8 mouse cellular contexts compared by ENCODE assay signal in the genomic region with DNA sequence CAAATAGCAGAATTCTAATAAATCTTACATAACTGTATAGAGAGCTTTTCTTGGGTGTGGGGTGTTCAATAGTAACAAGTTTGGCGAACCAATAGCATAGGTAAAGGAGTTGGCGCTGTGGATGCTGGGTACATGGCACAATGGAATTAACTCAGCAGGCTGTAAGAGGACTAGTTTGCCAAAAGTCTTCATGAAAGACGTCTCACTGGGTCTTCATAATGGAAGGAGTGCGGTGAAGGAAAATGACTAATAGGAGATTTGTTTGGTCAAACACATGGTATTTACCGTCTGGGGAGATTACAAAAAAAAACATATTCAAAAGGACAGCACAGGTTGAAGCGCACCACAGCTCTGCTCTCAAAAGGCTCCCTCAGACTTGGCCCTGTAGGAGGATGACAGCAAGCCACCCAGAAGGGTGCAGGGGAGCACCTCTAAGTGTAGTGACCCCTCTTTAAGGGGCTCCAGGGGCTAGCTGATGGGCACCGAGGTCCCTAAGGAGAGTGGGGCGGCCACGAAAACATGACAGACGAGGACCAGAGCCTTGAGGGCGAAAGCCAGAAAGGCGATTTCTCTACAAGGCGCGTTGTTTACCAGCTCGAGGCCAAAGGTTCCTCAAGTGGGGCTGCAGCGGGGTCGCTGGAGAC. TPM values are rescaled to one million over a fixed set of nuclear protein-coding genes. Genes with fewer than 3 reads are reported as not detected.
DNase-seq lines count a peak whose midpoint lies in the region; ATAC-seq and TF ChIP-seq lines count a peak whose summit lies in the region.

No protein-coding gene starts in this region.

- H3K27ac ChIP-seq in cerebellum, adult 2 months (ENCODE audit: insufficient read depth, low read length) = peak overlapping the region; percentile 90
- H3K27ac ChIP-seq in hindbrain, embryonic 14.5 days = peak overlapping the region; percentile 96
- H3K27ac ChIP-seq in midbrain, embryonic 13.5 days = peak overlapping the region; percentile 95

- H3K36me3 ChIP-seq in megakaryocyte, embryonic 14.5 days (replicated peaks; ENCODE audit: low read length) = peaks cover 3% of the 10 kb centered on the region
- H3K36me3 ChIP-seq in hindbrain, embryonic 14.5 days (replicated peaks; ENCODE audit: control insufficient read depth, insufficient read depth) = no peaks in the 10 kb centered on the region
- H3K36me3 ChIP-seq in midbrain, embryonic 13.5 days = no peaks in the 10 kb centered on the region

- no peaks in the 10 kb centered on the region; the same call in 1 of the 2 replicates for H3K27me3 ChIP-seq in cerebellum, adult 2 months (ENCODE audit: control insufficient read depth, insufficient read depth, low read length)
- no peaks in the 10 kb centered on the region for H3K27me3 ChIP-seq in megakaryocyte, embryonic 14.5 days (replicated peaks)
- no peaks in the 10 kb centered on the region for H3K27me3 ChIP-seq in hindbrain, embryonic 14.5 days (ENCODE audit: control insufficient read depth, insufficient read depth, low read length)
- no peaks in the 10 kb centered on the region for H3K27me3 ChIP-seq in midbrain, embryonic 13.5 days

- ATAC-seq in megakaryocyte, adult 5-6 weeks (ENCODE audit: poor library complexity, severe bottlenecking) = no peak
- peak; percentile 59 for ATAC-seq in hindbrain, embryonic 14.5 days (ENCODE audit: low FRiP score)
- peak; percentile 73 for ATAC-seq in midbrain, embryonic 13.5 days

- no peak for TF ChIP-seq POLR2A in cerebellum, adult 2 months (IDR thresholded peaks at IDR 0.05; ENCODE audit: borderline replicate concordance, insufficient read depth, low read length)

- H3K9me3 ChIP-seq in megakaryocyte, embryonic 14.5 days = no peaks in the 10 kb centered on the region
- H3K9me3 ChIP-seq in hindbrain, embryonic 14.5 days (ENCODE audit: control insufficient read depth, low read length) = no peaks in the 10 kb centered on the region
- no peaks in the 10 kb centered on the region for H3K9me3 ChIP-seq in midbrain, embryonic 13.5 days

- peak overlapping the region; percentile 60 for H3K4me3 ChIP-seq in cerebellum, adult 2 months (replicated peaks; ENCODE audit: insufficient read depth, low read depth, low read length)
- peak overlapping the region; percentile 97 for H3K4me3 ChIP-seq in megakaryocyte, embryonic 14.5 days (replicated peaks)
- peak overlapping the region; percentile 81 for H3K4me3 ChIP-seq in hindbrain, embryonic 14.5 days (replicated peaks; ENCODE audit: low read length)
- H3K4me3 ChIP-seq in midbrain, embryonic 13.5 days (replicated peaks) = peak overlapping the region; percentile 67

- DNase-seq in cerebellum, adult 2 months = no peak
- DNase-seq in cerebellum, adult 11 months = no peak
- peak; percentile 40 for DNase-seq in hindbrain, embryonic 14.5 days (ENCODE audit: low spot score)
- DNase-seq in gastrocnemius, postnatal 10 days = no peak
- no peak for DNase-seq in ovary, adult 18-20 months (ENCODE audit: low spot score)

- 7% methylated on average over 17 of the region's 17 CpGs for WGBS in cerebellum, adult 2 months
- WGBS in hindbrain, embryonic 14.5 days = 11% methylated on average over 17 of the region's 17 CpGs
- 10% methylated on average over 17 of the region's 17 CpGs for WGBS in midbrain, embryonic 13.5 days

- H3K9ac ChIP-seq in hindbrain, embryonic 14.5 days = peak overlapping the region; percentile 95
- peak overlapping the region; percentile 87 for H3K9ac ChIP-seq in midbrain, embryonic 13.5 days (replicated peaks)

- peak overlapping the region; percentile 92 for H3K4me2 ChIP-seq in hindbrain, embryonic 14.5 days (replicated peaks)
- peak overlapping the region; percentile 80 for H3K4me2 ChIP-seq in midbrain, embryonic 13.5 days (replicated peaks)

- TF ChIP-seq CTCF in cerebellum, adult 2 months (IDR thresholded peaks at IDR 0.05; ENCODE audit: borderline replicate concordance, insufficient read depth, low read depth, low read length) = no peak

- H3K4me1 ChIP-seq in cerebellum, adult 2 months (ENCODE audit: control insufficient read depth, insufficient read depth, low read length) = no peaks in the 10 kb centered on the region; the same call in 1 of the 2 replicates
- peaks cover 36% of the 10 kb centered on the region for H3K4me1 ChIP-seq in megakaryocyte, embryonic 14.5 days
- peaks cover 32% of the 10 kb centered on the region for H3K4me1 ChIP-seq in hindbrain, embryonic 14.5 days (replicated peaks; ENCODE audit: control insufficient read depth, insufficient read depth, low read length)
- H3K4me1 ChIP-seq in midbrain, embryonic 13.5 days (replicated peaks) = peaks cover 41% of the 10 kb centered on the region

RNA-seq across cellular contexts. Expression of gene Usp47, which starts 0.7 kb away (rescaled TPM):
- 45.1 and 46.7 TPM in 2 replicates for polyA plus RNA-seq in cerebellum, adult 2 months (2012; rRNA removed)
- polyA plus RNA-seq in megakaryocyte, embryonic 14.5 days (2012; ENCODE audit: insufficient read depth, low replicate concordance) = 0.80 and 3.0 TPM in 2 replicates
- 46.7 and 50.4 TPM in 2 replicates for total RNA-seq in megakaryocyte, adult 5-6 weeks (2015)
- total RNA-seq in megakaryocyte, adult 5-6 weeks (2017) = 106 and 112 TPM in 2 replicates
- 94.8 and 97.2 TPM in 2 replicates for polyA plus RNA-seq in hindbrain, embryonic 14.5 days (2014; fragmentation: Nextera tagmentation; extraction: Ambion mirVana)
- 87.2 and 90.3 TPM in 2 replicates for polyA plus RNA-seq in midbrain, embryonic 13.5 days (2015; fragmentation: Nextera tagmentation; extraction: Ambion mirVana)
- 100 to 1,000 TPM; 141 to 151 TPM for total RNA-seq in gastrocnemius, postnatal 10 days (2021)

Comparison
In these comparisons a context has a peak if more than half of its experiments do, and no peak if none do; other contexts are left out.
1. RNA of gene Usp47, which starts 0.7 kb away (polyA plus RNA-seq): 94.8 to 97.2 TPM in hindbrain, embryonic 14.5 days, 87.2 to 90.3 TPM in midbrain, embryonic 13.5 days and 45.1 to 46.7 TPM in cerebellum, adult 2 months; 0.80 to 3.0 TPM in megakaryocyte, embryonic 14.5 days; every median in the first group is over 10 times any median in the second.
2. Peak in every context shown above with its lines, with median percentiles within 50 percentile points of each other: H3K27ac ChIP-seq and H3K4me3 ChIP-seq.